Mouse (Mus musculus) bone marrow macrophage, adult 2 months (primary cell): Measurements from ENCODE around the gene Shmt2.

ENCODE experiments used
- CTCF ChIP-seq: IDR thresholded peaks from 2 replicates; pipeline ENCODE4 v1.5.1; 2012; ENCODE audit warnings: low read depth, mild to moderate bottlenecking, low read length, moderate library complexity
- POLR2A ChIP-seq: IDR thresholded peaks from 2 replicates; pipeline ENCODE4 v1.6.1; 2012; ENCODE audit warnings: mild to moderate bottlenecking, low read depth, low read length, borderline replicate concordance

DNA sequence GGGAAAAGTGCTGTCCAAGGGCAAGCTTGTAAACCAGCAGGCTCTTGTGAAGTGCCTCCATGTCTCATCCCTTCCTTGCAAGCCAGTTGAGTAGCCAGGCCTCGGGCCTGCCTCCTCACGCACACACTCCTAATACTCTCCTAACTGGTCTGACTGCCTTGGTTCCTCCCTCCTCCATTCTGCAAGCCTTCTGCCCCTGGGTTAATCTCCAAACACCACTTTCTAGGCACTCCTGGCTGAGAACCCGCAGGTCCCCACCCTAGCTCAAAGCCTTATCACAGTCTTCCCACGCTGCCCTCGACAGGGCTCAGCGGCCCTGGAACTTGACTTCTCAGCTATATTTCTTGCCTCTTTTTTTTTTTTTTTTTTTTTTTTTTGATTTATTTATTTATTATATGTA is 48.1 kb upstream of the Shmt2 start:
- no peak for TF ChIP-seq CTCF
- TF ChIP-seq POLR2A = no peak
